Mouse (Mus musculus) heart, adult 2 months (tissue): Measurements from ENCODE around the gene Ago3.

Source experiments
- CTCF ChIP-seq: fragments of 200-600 bp; IDR thresholded peaks from 2 replicates; pipeline ENCODE4 v1.8.1; 2022; ENCODE audit warnings: antibody characterized with exemption, mild to moderate bottlenecking, moderate library complexity
- EP300 ChIP-seq: fragments of 200-500 bp; IDR thresholded peaks from 2 replicates; pipeline ENCODE4 v1.6.1; 2011; ENCODE audit warnings: low read depth, low read length, control low read depth; ENCODE audit not compliant: insufficient read depth
- POLR2A ChIP-seq: fragments of 200-500 bp; IDR thresholded peaks from 2 replicates; pipeline ENCODE4 v1.6.1; 2011; ENCODE audit warnings: mild to moderate bottlenecking, low read depth, low read length, control low read depth; ENCODE audit not compliant: insufficient read depth

- no peak for TF ChIP-seq POLR2A
- no peak for TF ChIP-seq CTCF
- TF ChIP-seq EP300 = no peak
These were observed 13.6 kb downstream of the Ago3 start for GRCm38 (mm10) chr4:126415707-126416106.
